Mouse (Mus musculus): ENCODE results near the gene Rapgefl1. TPM values are rescaled to one million over a fixed set of nuclear protein-coding genes. Genes with fewer than 3 reads are reported as not detected.

The Rapgefl1 gene
- polyA plus RNA-seq, 1 experiment from 2014 or later = 2.2 TPM

GRCm38 (mm10) chr11:98873900-98874299 lies 37.3 kb downstream of the Rapgefl1 start:
- Histone ChIP-seq H3K27me3 (replicated peaks; ENCODE audit: control insufficient read depth, insufficient read depth, low read length) (no peaks in the 10 kb centered on the region), H3K27ac (ENCODE audit: low read depth) (no peak overlapping the region), H3K4me1 (replicated peaks; ENCODE audit: control insufficient read depth, insufficient read depth, low read length) (no peaks in the 10 kb centered on the region), H3K4me3 (ENCODE audit: low read depth, low read length) (no peak overlapping the region), H3K9ac (ENCODE audit: low read length) (no peak overlapping the region), H3K9me3 (ENCODE audit: control insufficient read depth, low read length) (no peaks in the 10 kb centered on the region), H3K36me3 (ENCODE audit: control insufficient read depth, insufficient read depth, low read length) (peaks cover 29% of the 10 kb centered on the region), H3K4me2 (ENCODE audit: low read length) (no peak overlapping the region)
- WGBS = 88% methylated on average over 9 of the region's 9 CpGs
- ATAC-seq (replicated peaks; ENCODE audit: low FRiP score, low TSS enrichment, low read depth) (no peak), DNase-seq (ENCODE audit: low spot score) (no peak)

GRCm38 (mm10) chr11:98877001-98877400 lies 40.4 kb downstream of the Rapgefl1 start:
- no peak overlapping the region for H3K9ac ChIP-seq (ENCODE audit: low read length)
- no peak overlapping the region for H3K27ac ChIP-seq (ENCODE audit: low read depth)
- H3K4me1 ChIP-seq (replicated peaks; ENCODE audit: control insufficient read depth, insufficient read depth, low read length) = no peaks in the 10 kb centered on the region

DNA sequence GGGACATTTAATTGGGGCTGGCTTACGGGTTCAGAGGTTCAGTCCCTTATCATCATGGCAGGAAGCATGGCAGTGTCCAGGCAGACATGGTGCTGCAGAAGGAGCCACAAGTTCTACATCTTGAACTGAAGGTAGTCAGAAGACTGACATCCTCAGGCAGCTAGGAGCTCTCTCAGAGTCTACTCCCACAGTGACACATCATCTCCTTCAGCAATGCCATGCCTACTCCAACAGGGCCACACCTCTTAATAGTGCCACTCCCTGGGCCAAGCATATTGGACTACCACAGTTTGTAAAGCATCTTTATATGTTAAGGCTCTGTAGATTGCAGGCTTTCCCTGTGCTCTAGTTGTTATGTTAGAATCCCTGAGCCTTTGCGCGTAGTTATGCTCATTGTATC lies 51.1 kb downstream of the Rapgefl1 start:
- 95% methylated on average over 3 of the region's 3 CpGs for WGBS
- no peak overlapping the region for H3K9ac ChIP-seq (ENCODE audit: low read length)
- ATAC-seq (replicated peaks; ENCODE audit: low FRiP score, low TSS enrichment, low read depth) (no peak), DNase-seq (ENCODE audit: low spot score) (no peak)
- H3K4me1 ChIP-seq (replicated peaks; ENCODE audit: control insufficient read depth, insufficient read depth, low read length) = no peaks in the 10 kb centered on the region
- H3K4me2 ChIP-seq (ENCODE audit: low read length) = no peak overlapping the region
- H3K27me3 ChIP-seq (replicated peaks; ENCODE audit: control insufficient read depth, insufficient read depth, low read length) = no peaks in the 10 kb centered on the region
- peaks cover 75% of the 10 kb centered on the region for H3K36me3 ChIP-seq (ENCODE audit: control insufficient read depth, insufficient read depth, low read length)
- H3K4me3 ChIP-seq (ENCODE audit: low read depth, low read length) = no peak overlapping the region
- no peak overlapping the region for H3K27ac ChIP-seq (ENCODE audit: low read depth)
- no peaks in the 10 kb centered on the region for H3K9me3 ChIP-seq (ENCODE audit: control insufficient read depth, low read length)

More at GRCm38 (mm10) chr11:98877001-98877400, 40.4 kb downstream of the Rapgefl1 start:
- H3K9me3 ChIP-seq (ENCODE audit: control insufficient read depth, low read length) = no peaks in the 10 kb centered on the region
- no peak overlapping the region for H3K4me2 ChIP-seq (ENCODE audit: low read length)
- H3K36me3 ChIP-seq (ENCODE audit: control insufficient read depth, insufficient read depth, low read length) = peaks cover 20% of the 10 kb centered on the region; the same call in 1 of the 2 replicates
- WGBS = 84% methylated on average over 9 of the region's 9 CpGs
- no peak for ATAC-seq (replicated peaks; ENCODE audit: low FRiP score, low TSS enrichment, low read depth)
- no peaks in the 10 kb centered on the region for H3K27me3 ChIP-seq (replicated peaks; ENCODE audit: control insufficient read depth, insufficient read depth, low read length)
- H3K4me3 ChIP-seq (ENCODE audit: low read depth, low read length) = no peak overlapping the region
- DNase-seq (ENCODE audit: low spot score) = no peak

- DNase-seq (ENCODE audit: low spot score) (no peak), ATAC-seq (replicated peaks; ENCODE audit: low FRiP score, low TSS enrichment, low read depth) (no peak)
- H3K9me3 ChIP-seq (ENCODE audit: control insufficient read depth, low read length) = no peaks in the 10 kb centered on the region
- H3K27me3 ChIP-seq (replicated peaks; ENCODE audit: control insufficient read depth, insufficient read depth, low read length) = no peaks in the 10 kb centered on the region
- H3K36me3 ChIP-seq (ENCODE audit: control insufficient read depth, insufficient read depth, low read length) = peaks cover 89% of the 10 kb centered on the region
- H3K27ac ChIP-seq (ENCODE audit: low read depth) = no peak overlapping the region
- H3K4me3 ChIP-seq (ENCODE audit: low read depth, low read length) = no peak overlapping the region
- no peak overlapping the region for H3K4me2 ChIP-seq (ENCODE audit: low read length)
- 97% methylated on average over 4 of the region's 4 CpGs for WGBS
- H3K9ac ChIP-seq (ENCODE audit: low read length) = no peak overlapping the region
- no peaks in the 10 kb centered on the region for H3K4me1 ChIP-seq (replicated peaks; ENCODE audit: control insufficient read depth, insufficient read depth, low read length)
Observed at GRCm38 (mm10) chr11:98889077-98889476, 52.5 kb downstream of the Rapgefl1 start.

GRCm38 (mm10) chr11:98889977-98890376 lies 53.4 kb downstream of the Rapgefl1 start:
- no peaks in the 10 kb centered on the region for H3K4me1 ChIP-seq (replicated peaks; ENCODE audit: control insufficient read depth, insufficient read depth, low read length)
- H3K4me3 ChIP-seq (ENCODE audit: low read depth, low read length) = no peak overlapping the region
- no peak overlapping the region for H3K4me2 ChIP-seq (ENCODE audit: low read length)
- ATAC-seq (replicated peaks; ENCODE audit: low FRiP score, low TSS enrichment, low read depth) (no peak), DNase-seq (ENCODE audit: low spot score) (no peak)
- H3K9me3 ChIP-seq (ENCODE audit: control insufficient read depth, low read length) = no peaks in the 10 kb centered on the region
- H3K36me3 ChIP-seq (ENCODE audit: control insufficient read depth, insufficient read depth, low read length) = peaks cover 84% of the 10 kb centered on the region
- no peak overlapping the region for H3K27ac ChIP-seq (ENCODE audit: low read depth)
- H3K27me3 ChIP-seq (replicated peaks; ENCODE audit: control insufficient read depth, insufficient read depth, low read length) = no peaks in the 10 kb centered on the region
- 90% methylated on average over 5 of the region's 5 CpGs for WGBS
- no peak overlapping the region for H3K9ac ChIP-seq (ENCODE audit: low read length)

- no peaks in the 10 kb centered on the region for H3K4me1 ChIP-seq (replicated peaks; ENCODE audit: control insufficient read depth, insufficient read depth, low read length)
- no peaks in the 10 kb centered on the region for H3K27me3 ChIP-seq (replicated peaks; ENCODE audit: control insufficient read depth, insufficient read depth, low read length)
- no peaks in the 10 kb centered on the region for H3K9me3 ChIP-seq (ENCODE audit: control insufficient read depth, low read length)
- peaks cover 83% of the 10 kb centered on the region for H3K36me3 ChIP-seq (ENCODE audit: control insufficient read depth, insufficient read depth, low read length)
- no peak overlapping the region for H3K4me3 ChIP-seq (ENCODE audit: low read depth, low read length)
- no peak for DNase-seq (ENCODE audit: low spot score)
- no peak overlapping the region for H3K9ac ChIP-seq (ENCODE audit: low read length)
- H3K27ac ChIP-seq (ENCODE audit: low read depth) = no peak overlapping the region
- H3K4me2 ChIP-seq (ENCODE audit: low read length) = no peak overlapping the region
- ATAC-seq (replicated peaks; ENCODE audit: low FRiP score, low TSS enrichment, low read depth) = no peak
- WGBS = 58% methylated on average over 5 of the region's 5 CpGs
Observed at GRCm38 (mm10) chr11:98892426-98892825, 55.8 kb downstream of the Rapgefl1 start.

DNA sequence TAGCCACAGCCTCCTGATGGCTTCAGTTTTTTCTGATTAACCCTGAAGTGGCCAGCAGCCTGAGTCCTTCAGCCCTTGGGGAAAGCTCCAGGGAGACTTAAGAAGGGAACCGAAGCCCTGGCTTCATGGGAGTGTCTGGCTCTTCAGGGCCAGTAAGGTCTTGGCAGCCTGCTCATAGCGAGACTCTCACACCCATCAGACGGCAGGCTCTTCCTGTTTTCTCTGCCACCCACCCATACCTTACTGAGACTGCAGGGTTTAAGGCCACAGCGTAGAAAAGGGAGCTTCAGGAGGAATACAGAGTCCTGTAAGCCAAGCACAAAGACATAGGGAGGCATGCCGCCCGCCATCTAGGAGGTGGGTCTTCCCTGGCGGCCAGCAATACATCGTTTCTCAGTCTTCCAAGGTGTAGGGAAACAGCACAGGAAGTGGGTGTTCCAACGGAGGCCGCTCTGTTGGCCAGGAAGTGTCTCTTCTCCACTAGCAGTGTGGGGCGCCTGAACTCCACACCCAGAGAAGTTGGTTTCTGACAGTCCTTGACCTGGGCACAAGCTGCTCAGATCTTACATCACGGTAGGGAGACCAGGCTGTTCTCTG lies 64.0 kb downstream of the Rapgefl1 start:
- no peak overlapping the region for H3K27ac ChIP-seq (ENCODE audit: low read depth)
- no peak overlapping the region for H3K9ac ChIP-seq (ENCODE audit: low read length)
- peaks cover 73% of the 10 kb centered on the region for H3K36me3 ChIP-seq (ENCODE audit: control insufficient read depth, insufficient read depth, low read length)
- H3K4me2 ChIP-seq (ENCODE audit: low read length) = no peak overlapping the region
- no peak for DNase-seq (ENCODE audit: low spot score)
- no peaks in the 10 kb centered on the region for H3K9me3 ChIP-seq (ENCODE audit: control insufficient read depth, low read length)
- ATAC-seq (replicated peaks; ENCODE audit: low FRiP score, low TSS enrichment, low read depth) = no peak
- no peaks in the 10 kb centered on the region for H3K27me3 ChIP-seq (replicated peaks; ENCODE audit: control insufficient read depth, insufficient read depth, low read length)
- H3K4me3 ChIP-seq (ENCODE audit: low read depth, low read length) = no peak overlapping the region
- H3K4me1 ChIP-seq (replicated peaks; ENCODE audit: control insufficient read depth, insufficient read depth, low read length) = peaks cover 12% of the 10 kb centered on the region
- 81% methylated on average over 12 of the region's 12 CpGs for WGBS

GRCm38 (mm10) chr11:98902621-98903245 lies 66.1 kb downstream of the Rapgefl1 start:
- Histone ChIP-seq H3K4me3 (ENCODE audit: low read depth, low read length) (no peak overlapping the region), H3K27me3 (replicated peaks; ENCODE audit: control insufficient read depth, insufficient read depth, low read length) (no peaks in the 10 kb centered on the region), H3K4me2 (ENCODE audit: low read length) (no peak overlapping the region), H3K9ac (ENCODE audit: low read length) (no peak overlapping the region), H3K4me1 (replicated peaks; ENCODE audit: control insufficient read depth, insufficient read depth, low read length) (peaks cover 16% of the 10 kb centered on the region), H3K9me3 (ENCODE audit: control insufficient read depth, low read length) (no peaks in the 10 kb centered on the region), H3K36me3 (ENCODE audit: control insufficient read depth, insufficient read depth, low read length) (peaks cover 52% of the 10 kb centered on the region), H3K27ac (ENCODE audit: low read depth) (peak overlapping the region; percentile 69; the same call in 1 of the 2 replicates)
- ATAC-seq (replicated peaks; ENCODE audit: low FRiP score, low TSS enrichment, low read depth) (no peak), DNase-seq (ENCODE audit: low spot score) (no peak)
- 16% methylated on average over 10 of the region's 10 CpGs for WGBS

Measured in intestine, embryonic 14.5 days (tissue).